Mouse (Mus musculus) lung, postnatal 0 days (tissue): ENCODE results near the gene Arxes2.

ENCODE experiments used
- CTCF ChIP-seq: IDR thresholded peaks from 2 replicates; pipeline ENCODE4 v1.5.1; 2016; ENCODE audit warnings: antibody characterized with exemption, mild to moderate bottlenecking
- EP300 ChIP-seq: IDR thresholded peaks from 2 replicates; pipeline ENCODE4 v1.6.1; 2016; ENCODE audit warnings: antibody characterized with exemption, mild to moderate bottlenecking, control low read depth

GRCm38 (mm10) chrX:136014392-136014791, 20.8 kb downstream of the Arxes2 start:
- TF ChIP-seq EP300 (no peak), CTCF (no peak)
